ENCODE assay signal across 11 mouse cellular contexts in the genomic region with DNA sequence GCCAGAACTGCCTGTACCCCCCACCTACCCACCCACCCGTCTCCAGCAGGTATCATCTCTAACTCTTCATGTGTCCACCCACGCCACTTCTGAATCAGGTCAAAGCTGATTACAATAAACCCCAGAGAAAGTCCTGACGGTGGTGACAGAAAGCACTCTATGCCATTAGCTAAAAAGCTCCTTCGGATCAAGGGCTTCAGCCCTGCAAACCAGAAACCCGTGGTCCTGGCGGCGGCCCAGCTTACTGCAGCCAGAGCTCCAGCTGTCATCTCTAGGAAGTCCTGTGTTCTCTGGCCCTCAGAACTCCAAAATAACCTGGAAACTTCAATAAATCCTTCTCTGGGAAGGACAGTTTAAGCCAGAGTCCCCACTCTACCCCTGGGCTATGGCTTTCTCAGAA. TPM values are rescaled to one million over a fixed set of nuclear protein-coding genes. Genes with fewer than 3 reads are reported as not detected.
DNase-seq lines count a peak whose midpoint lies in the region; ATAC-seq and TF ChIP-seq lines count a peak whose summit lies in the region.
"Had no signal": no experiment of that assay in that cellular context is flagged by ENCODE, and none has a peak within 500 bp of the region (broad histone marks: within the 10 kb centered on the region; RNA-seq: fewer than 3 reads in every experiment).

No protein-coding gene starts in this region.

- no peak overlapping the region for H3K9ac ChIP-seq in heart, embryonic 12.5 days
- no peak overlapping the region for H3K9ac ChIP-seq in midbrain, postnatal 0 days (replicated peaks; ENCODE audit: low read length, poor library complexity, severe bottlenecking)
- H3K9ac ChIP-seq: liver, postnatal 0 days had no signal

- intact Hi-C loops in heart, postnatal 14 days (cut with DNase I) = loop anchor here (1.0 to 2.0 kb wide), 3 partner anchors 16 to 71 kb away; no protein-coding TSS in a partner anchor

- DNase-seq in heart, postnatal 14 days = peak; percentile 70 to 72
- DNase-seq in midbrain, postnatal 0 days (ENCODE audit: low spot score) = no peak
- DNase-seq in midbrain, embryonic 10.5 days (ENCODE audit: low spot score) = no peak
- DNase-seq in cerebellum, adult 2 months = peak; percentile 70 to 71
- DNase-seq in retina, embryonic 14.5 days (ENCODE audit: low spot score) = peak; percentile 49
- no peak for DNase-seq in spleen, postnatal 4 days (ENCODE audit: low spot score in 2 of 2)
- DNase-seq: liver, postnatal 0 days; spleen, adult 18-20 months had no signal

- H3K27me3 ChIP-seq in heart, embryonic 12.5 days (replicated peaks) = peaks cover 64% of the 10 kb centered on the region
- H3K27me3 ChIP-seq in midbrain, postnatal 0 days (ENCODE audit: insufficient read depth, low read length) = peaks cover 38% of the 10 kb centered on the region
- peaks cover 77% of the 10 kb centered on the region for H3K27me3 ChIP-seq in midbrain, embryonic 10.5 days (ENCODE audit: low read depth, poor library complexity, severe bottlenecking)
- no peaks in the 10 kb centered on the region for H3K27me3 ChIP-seq in cerebellum, adult 2 months (ENCODE audit: control insufficient read depth, insufficient read depth, low read length)

- H3K4me3 ChIP-seq in heart, embryonic 12.5 days = no peak overlapping the region
- no peak overlapping the region for H3K4me3 ChIP-seq in midbrain, postnatal 0 days (ENCODE audit: low read depth, low read length)
- H3K4me3 ChIP-seq in midbrain, embryonic 10.5 days = no peak overlapping the region
- peak overlapping the region; percentile 92 for H3K4me3 ChIP-seq in cerebellum, adult 2 months (replicated peaks; ENCODE audit: insufficient read depth, low read depth, low read length)
- H3K4me3 ChIP-seq: myocyte had no signal

- H3K4me2 ChIP-seq in heart, embryonic 12.5 days = no peak overlapping the region
- H3K4me2 ChIP-seq in midbrain, postnatal 0 days (ENCODE audit: low read depth, low read length, poor library complexity, severe bottlenecking) = peak overlapping the region; percentile 94; the same call in 1 of the 2 replicates

- 21% methylated on average over 7 of the region's 7 CpGs for WGBS in heart, embryonic 12.5 days
- WGBS in midbrain, postnatal 0 days = 25% methylated on average over 7 of the region's 7 CpGs
- 42% methylated on average over 7 of the region's 7 CpGs for WGBS in midbrain, embryonic 10.5 days
- WGBS in cerebellum, adult 2 months = 7% methylated on average over 7 of the region's 7 CpGs

- no peak overlapping the region for H3K27ac ChIP-seq in heart, embryonic 12.5 days (ENCODE audit: poor library complexity, severe bottlenecking)
- H3K27ac ChIP-seq in midbrain, postnatal 0 days (ENCODE audit: low read depth, low read length) = no peak overlapping the region
- no peak overlapping the region for H3K27ac ChIP-seq in midbrain, embryonic 10.5 days (replicated peaks)
- H3K27ac ChIP-seq in cerebellum, adult 2 months (ENCODE audit: insufficient read depth, low read length) = peak overlapping the region; percentile 95

- no peaks in the 10 kb centered on the region for H3K36me3 ChIP-seq in heart, embryonic 12.5 days
- no peaks in the 10 kb centered on the region for H3K36me3 ChIP-seq in midbrain, postnatal 0 days (ENCODE audit: insufficient read depth, low read length)
- no peaks in the 10 kb centered on the region for H3K36me3 ChIP-seq in midbrain, embryonic 10.5 days

- peak; percentile 20; the same call in 1 of the 2 replicates for TF ChIP-seq CTCF in midbrain, postnatal 0 days (IDR thresholded peaks at IDR 0.05)
- no peak for TF ChIP-seq CTCF in cerebellum, adult 2 months (IDR thresholded peaks at IDR 0.05; ENCODE audit: borderline replicate concordance, insufficient read depth, low read depth, low read length)

- no peak for ATAC-seq in heart, embryonic 12.5 days (ENCODE audit: insufficient number of reproducible peaks, low FRiP score)
- no peak for ATAC-seq in midbrain, postnatal 0 days (ENCODE audit: low FRiP score)
- ATAC-seq: liver, postnatal 0 days had no signal

- H3K4me1 ChIP-seq in heart, embryonic 12.5 days (replicated peaks) = peaks cover 38% of the 10 kb centered on the region
- 0 out of 2 replicates have a peak, but pooled peaks cover 4% of the 10 kb centered on the region for H3K4me1 ChIP-seq in midbrain, postnatal 0 days (ENCODE audit: insufficient read depth, low read length)
- H3K4me1 ChIP-seq in midbrain, embryonic 10.5 days = peaks cover 37% of the 10 kb centered on the region
- peaks cover 9% of the 10 kb centered on the region for H3K4me1 ChIP-seq in cerebellum, adult 2 months (ENCODE audit: control insufficient read depth, insufficient read depth, low read length)

- no peak for TF ChIP-seq POLR2A in cerebellum, adult 2 months (IDR thresholded peaks at IDR 0.05; ENCODE audit: borderline replicate concordance, insufficient read depth, low read length)

- H3K9me3 ChIP-seq in heart, embryonic 12.5 days (replicated peaks) = no peaks in the 10 kb centered on the region
- H3K9me3 ChIP-seq in midbrain, postnatal 0 days (ENCODE audit: low read length) = no peaks in the 10 kb centered on the region
- no peaks in the 10 kb centered on the region for H3K9me3 ChIP-seq in midbrain, embryonic 10.5 days (replicated peaks)

RNA-seq across cellular contexts. Expression of gene Trnp1, which starts 2.6 kb away (rescaled TPM):
- total RNA-seq in heart, postnatal 14 days (2021) = 1 to 10 TPM; 1.6 to 3.1 TPM
- 1.2 TPM in 2 replicates for polyA plus RNA-seq in heart, embryonic 12.5 days (2016; fragmentation: Nextera tagmentation; extraction: Ambion mirVana)
- 45.2 and 52.2 TPM in 2 replicates for total RNA-seq in midbrain, postnatal 0 days (2014; rRNA removed)
- 15.2 and 17.5 TPM in 2 replicates for polyA plus RNA-seq in midbrain, postnatal 0 days (2015; fragmentation: Nextera tagmentation; extraction: Ambion mirVana)
- 0.68 and 1.0 TPM in 2 replicates for polyA plus RNA-seq in midbrain, embryonic 10.5 days (2016; fragmentation: Nextera tagmentation; extraction: Ambion mirVana)
- polyA plus RNA-seq in cerebellum, adult 2 months (2012; rRNA removed) = 153 and 162 TPM in 2 replicates
- polyA plus RNA-seq: liver, postnatal 0 days had no signal

RNA-seq across cellular contexts. Expression of gene Tent5b, which starts 15.8 kb away (rescaled TPM):
- 1 to 10 TPM; 3.5 to 5.1 TPM for total RNA-seq in heart, postnatal 14 days (2021)
- 0.88 and 1.3 TPM in 2 replicates for polyA plus RNA-seq in heart, embryonic 12.5 days (2016; fragmentation: Nextera tagmentation; extraction: Ambion mirVana)
- 0.77 and 1.2 TPM in 2 replicates for total RNA-seq in midbrain, postnatal 0 days (2014; rRNA removed)
- polyA plus RNA-seq in midbrain, postnatal 0 days (2015; fragmentation: Nextera tagmentation; extraction: Ambion mirVana) = 0.27 and 0.49 TPM in 2 replicates
- 0.58 and 0.86 TPM in 2 replicates for polyA plus RNA-seq in midbrain, embryonic 10.5 days (2016; fragmentation: Nextera tagmentation; extraction: Ambion mirVana)
- polyA plus RNA-seq in cerebellum, adult 2 months (2012; rRNA removed) = 0.21 and 0.26 TPM in 2 replicates

RNA-seq across cellular contexts. Expression of gene Kdf1, which starts 23.1 kb away (rescaled TPM):
- not detected for total RNA-seq in heart, postnatal 14 days (2021)
- 0.42 and 0.78 TPM in 2 replicates for polyA plus RNA-seq in heart, embryonic 12.5 days (2016; fragmentation: Nextera tagmentation; extraction: Ambion mirVana)
- total RNA-seq in midbrain, postnatal 0 days (2014; rRNA removed) = 0.47 and 2.0 TPM in 2 replicates
- 0.77 and 1.2 TPM in 2 replicates for polyA plus RNA-seq in midbrain, postnatal 0 days (2015; fragmentation: Nextera tagmentation; extraction: Ambion mirVana)
- polyA plus RNA-seq in midbrain, embryonic 10.5 days (2016; fragmentation: Nextera tagmentation; extraction: Ambion mirVana) = 0.87 and 1.3 TPM in 2 replicates
- 0.10 TPM in 1 of 2 replicates, not detected in the other for polyA plus RNA-seq in cerebellum, adult 2 months (2012; rRNA removed)

RNA-seq across cellular contexts. Expression of gene Nudc, which starts 50.1 kb away (rescaled TPM):
- total RNA-seq in heart, postnatal 14 days (2021) = 10 to 100 TPM; 57.8 to 60.2 TPM
- polyA plus RNA-seq in heart, embryonic 12.5 days (2016; fragmentation: Nextera tagmentation; extraction: Ambion mirVana) = 261 and 273 TPM in 2 replicates
- 94.8 and 109 TPM in 2 replicates for total RNA-seq in midbrain, postnatal 0 days (2014; rRNA removed)
- polyA plus RNA-seq in midbrain, postnatal 0 days (2015; fragmentation: Nextera tagmentation; extraction: Ambion mirVana) = 227 and 262 TPM in 2 replicates
- polyA plus RNA-seq in midbrain, embryonic 10.5 days (2016; fragmentation: Nextera tagmentation; extraction: Ambion mirVana) = 450 and 503 TPM in 2 replicates
- 197 and 231 TPM in 2 replicates for polyA plus RNA-seq in cerebellum, adult 2 months (2012; rRNA removed)

RNA-seq across cellular contexts. Expression of gene Nr0b2, which starts 57.5 kb away (rescaled TPM):
- 10 to 100 TPM; 20.1 to 23.2 TPM for total RNA-seq in heart, postnatal 14 days (2021)
- 9.9 and 10.5 TPM in 2 replicates for polyA plus RNA-seq in heart, embryonic 12.5 days (2016; fragmentation: Nextera tagmentation; extraction: Ambion mirVana)
- total RNA-seq in midbrain, postnatal 0 days (2014; rRNA removed) = not detected in 2 replicates
- not detected in 2 replicates for polyA plus RNA-seq in midbrain, postnatal 0 days (2015; fragmentation: Nextera tagmentation; extraction: Ambion mirVana)
- 0.17 TPM in 1 of 2 replicates, not detected in the other for polyA plus RNA-seq in midbrain, embryonic 10.5 days (2016; fragmentation: Nextera tagmentation; extraction: Ambion mirVana)
- polyA plus RNA-seq in cerebellum, adult 2 months (2012; rRNA removed) = 2.1 and 2.6 TPM in 2 replicates
- total RNA-seq: layer of hippocampus, postnatal 10 days had no signal
- polyA plus RNA-seq: myocyte had no signal

Comparison
In these comparisons a context has a peak if more than half of its experiments do, and no peak if none do; other contexts are left out.
1. DNase-seq: peak in heart, postnatal 14 days (2 of 2), cerebellum, adult 2 months (2 of 2) and retina, embryonic 14.5 days (single experiment); none in midbrain, postnatal 0 days (single experiment), midbrain, embryonic 10.5 days (single experiment) and spleen, postnatal 4 days (0 of 2).